Mouse (Mus musculus) neural tube, embryonic 14.5 days (tissue): ENCODE results near the gene Olfr1189. TPM values are rescaled to one million over a fixed set of nuclear protein-coding genes. Genes with fewer than 3 reads are reported as not detected.
"Not testable (repeated sequence)": the region's sequence is repeated elsewhere in the genome, so short reads cannot be mapped to it uniquely, and the experiment has no call there.

Experiments
- ATAC-seq: fragments of 200-750 bp; cut with Nextera tagmentation; 2 replicates; pipeline ENCODE4 v1.8.0; 2017; ENCODE audit warnings: low read depth, mild to moderate bottlenecking, moderate TSS enrichment, moderate library complexity
- H3K27ac ChIP-seq: fragments of 300-500 bp; sonication (generic); 2 replicates; pipeline ENCODE4 v1.5.1; 2014; ENCODE audit warnings: low read depth, mild to moderate bottlenecking, control low read depth, low read length, moderate library complexity, mixed read lengths
- H3K27me3 ChIP-seq: fragments of 300-500 bp; sonication (generic); 2 replicates; pipeline ENCODE4 v1.6.1; 2014; ENCODE audit warnings: low read length; ENCODE audit not compliant: control insufficient read depth, insufficient read depth
- H3K36me3 ChIP-seq: fragments of 300-500 bp; sonication (generic); 2 replicates; pipeline ENCODE4 v1.6.1; 2014; ENCODE audit warnings: low read length, mixed read lengths; ENCODE audit not compliant: control insufficient read depth, insufficient read depth
- H3K4me1 ChIP-seq: fragments of 300-500 bp; sonication (generic); 2 replicates; pipeline ENCODE4 v1.6.1; 2014; ENCODE audit warnings: low read length; ENCODE audit not compliant: control insufficient read depth, insufficient read depth
- H3K4me2 ChIP-seq: fragments of 300-500 bp; sonication (generic); 2 replicates; pipeline ENCODE4 v1.6.1; 2014; ENCODE audit warnings: mild to moderate bottlenecking, low read depth, low read length, control low read depth
- H3K4me3 ChIP-seq: fragments of 300-500 bp; sonication (generic); 2 replicates; pipeline ENCODE4 v1.5.1; 2014; ENCODE audit warnings: low read depth, low read length, control low read depth, mixed read lengths
- H3K9ac ChIP-seq: fragments of 300-500 bp; sonication (generic); replicated peaks from 2 replicates; pipeline ENCODE4 v1.6.1; 2014; ENCODE audit warnings: low read depth, mild to moderate bottlenecking, control low read depth, low read length, mixed read lengths
- H3K9me3 ChIP-seq: fragments of 300-500 bp; sonication (generic); 2 replicates; pipeline ENCODE4 v1.6.1; 2016; ENCODE audit warnings: low read length; ENCODE audit not compliant: control insufficient read depth
- WGBS: fragments of 180-500 bp; shearing (Covaris S2); extraction: QIAGEN DNeasy Blood & Tissue Kit; methylation state at CpG from one replicate; pipeline ENCODE4 v1.1.7; 2014; 5-methylcytosine and 5-hydroxymethylcytosine counted together
- polyA plus RNA-seq: library from polyadenylated mRNA; unstranded; fragments of >200 nt; fragmentation: Nextera tagmentation; extraction: Ambion mirVana; gene quantifications from 2 replicates; pipeline ENCODE4 v1.2.1, GENCODE M21; 2014

Gene Olfr1189
- polyA plus RNA-seq: not detected in 2 replicates

DNA sequence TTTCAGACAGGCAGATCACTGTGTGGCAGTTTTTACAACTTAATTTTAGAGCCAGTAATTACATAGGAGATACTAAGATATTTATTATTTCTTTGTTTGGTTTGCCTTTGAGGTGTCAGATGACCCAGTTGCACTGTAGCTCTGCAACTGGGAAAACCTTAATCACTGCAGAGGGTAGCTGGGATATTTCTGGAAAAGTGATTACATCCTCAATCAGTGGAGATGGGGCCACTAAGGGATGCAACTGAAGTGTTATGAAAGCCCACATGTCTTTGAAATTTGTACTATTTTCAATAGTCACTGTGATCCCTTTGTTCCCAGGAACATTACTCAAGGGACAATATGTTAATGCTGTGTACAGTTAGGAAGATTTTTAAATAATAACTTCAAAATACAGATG lies at the start of gene Olfr1189:
Gene Olfr1189 (plus strand): TSS at position 301 of the 400 bp plus-strand sequence.
- Histone ChIP-seq H3K36me3 (no peaks in the 10 kb centered on the region), H3K27me3 (no peaks in the 10 kb centered on the region), H3K9me3 (no peaks in the 10 kb centered on the region), H3K4me1 (no peaks in the 10 kb centered on the region), H3K27ac (no peak within 1 kb of the TSS), H3K4me3 (no peak within 1 kb of the TSS), H3K9ac (no peak within 1 kb of the TSS), H3K4me2 (no peak within 1 kb of the TSS)
- ATAC-seq: no peak

DNA sequence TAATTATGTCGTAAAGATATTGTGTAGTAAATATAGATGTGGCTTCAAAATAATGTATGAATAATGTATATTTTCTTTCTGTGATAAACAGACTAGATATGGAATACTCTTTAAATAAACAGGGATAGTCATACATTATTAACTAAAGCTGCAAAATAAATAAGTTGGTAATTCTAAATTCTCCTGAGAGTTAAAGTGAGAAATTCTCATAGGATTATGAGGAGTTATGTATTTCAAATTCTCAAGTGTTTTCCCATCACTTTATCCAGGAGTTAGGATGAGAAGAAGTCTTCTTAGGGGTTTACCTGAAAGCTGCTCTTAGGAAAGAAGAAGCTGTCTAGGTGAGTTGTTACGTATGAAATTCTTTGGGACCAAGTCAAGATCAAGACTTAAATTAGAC lies 29.6 kb upstream of the Olfr1189 start, which contains the start of gene Olfr1188:
Gene Olfr1188 (plus strand): TSS at position 301 of the 400 bp plus-strand sequence.
- H3K36me3 ChIP-seq: no peaks in the 10 kb centered on the region
- no peak within 1 kb of the TSS for H3K9ac ChIP-seq
- H3K27ac ChIP-seq: no peak within 1 kb of the TSS
- H3K4me3 ChIP-seq: no peak within 1 kb of the TSS
- H3K27me3 ChIP-seq: no peaks in the 10 kb centered on the region
- no peaks in the 10 kb centered on the region for H3K4me1 ChIP-seq
- H3K4me2 ChIP-seq: no peak within 1 kb of the TSS
- H3K9me3 ChIP-seq: no peaks in the 10 kb centered on the region
- ATAC-seq: no peak
- 89% methylated on average over 2 of the region's 2 CpGs for WGBS

DNA sequence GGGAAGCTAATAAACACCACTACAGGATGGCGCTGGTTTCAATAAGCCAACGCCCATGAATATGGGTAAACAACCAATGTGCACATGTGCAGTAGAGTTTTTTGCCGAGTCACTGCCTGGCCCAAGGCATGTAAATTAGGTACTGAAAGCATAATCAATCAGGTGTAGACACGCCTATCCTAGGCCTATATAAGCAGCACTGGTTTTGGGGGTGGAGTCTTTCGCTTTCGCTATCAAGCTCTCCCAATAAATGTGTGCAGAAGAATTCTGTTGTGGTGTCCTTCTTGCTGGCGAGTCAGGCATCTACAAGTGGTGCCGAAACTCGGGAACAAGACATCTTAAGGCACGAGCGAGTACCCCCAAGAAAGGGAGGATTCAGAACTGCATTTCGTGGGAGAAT lies 13.6 kb upstream of the Olfr1189 start:
- not testable (repeated sequence) for H3K9me3 ChIP-seq, H3K36me3 ChIP-seq, H3K4me1 ChIP-seq, H3K27me3 ChIP-seq, H3K4me3 ChIP-seq, H3K27ac ChIP-seq, ATAC-seq, H3K4me2 ChIP-seq, H3K9ac ChIP-seq
- WGBS: 93% methylated on average over 12 of the region's 12 CpGs

DNA sequence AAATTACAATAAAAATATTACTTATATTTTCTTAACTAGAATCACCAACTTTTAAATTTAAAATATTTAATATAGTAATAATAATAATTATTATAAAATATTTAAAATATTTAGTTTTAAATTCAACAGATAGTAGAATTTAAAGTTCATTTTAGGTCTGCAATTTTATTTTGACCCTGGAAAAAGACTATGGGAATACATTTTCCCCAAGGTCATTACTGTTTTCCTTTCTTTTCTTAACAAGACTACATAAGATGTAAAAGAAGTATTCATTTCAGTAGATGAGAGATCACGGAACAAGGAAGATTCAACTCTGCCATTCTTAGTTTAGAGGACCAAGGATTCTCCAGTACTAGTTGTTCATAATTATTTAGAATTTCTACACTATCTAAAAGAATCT lies 54.0 kb downstream of the Olfr1189 start, which contains the start of gene Olfr1191-ps1:
Gene Olfr1191-ps1 (plus strand): TSS at position 301 of the 400 bp plus-strand sequence.
- not testable (repeated sequence) for H3K4me3 ChIP-seq, H3K27ac ChIP-seq, H3K4me1 ChIP-seq, H3K4me2 ChIP-seq, H3K36me3 ChIP-seq, ATAC-seq, H3K9me3 ChIP-seq, H3K27me3 ChIP-seq, H3K9ac ChIP-seq
- 92% methylated on average over 1 of the region's 1 CpGs for WGBS

Other genes with a start within 250 kb of the Olfr1189 start
- not detected in 2 replicates for gene Olfr1176, start 249.7 kb upstream of the Olfr1189 start, polyA plus RNA-seq
- not detected in 2 replicates for gene Olfr1177-ps, start 240.0 kb upstream of the Olfr1189 start, polyA plus RNA-seq
- not detected in 2 replicates for gene Olfr1178, start 199.4 kb upstream of the Olfr1189 start, polyA plus RNA-seq
- gene Olfr1179, start 180.0 kb upstream of the Olfr1189 start, polyA plus RNA-seq: not detected in 2 replicates
- gene Olfr1180, start 167.3 kb upstream of the Olfr1189 start, polyA plus RNA-seq: not detected in 2 replicates
- not detected in 2 replicates for gene Olfr1181, start 160.3 kb upstream of the Olfr1189 start, polyA plus RNA-seq
- gene Gm13757, start 137.3 kb upstream of the Olfr1189 start, polyA plus RNA-seq: not detected in 2 replicates
- gene Olfr1183, start 131.6 kb upstream of the Olfr1189 start, polyA plus RNA-seq: not detected in 2 replicates
- gene Olfr1184, start 102.9 kb upstream of the Olfr1189 start, polyA plus RNA-seq: not detected in 2 replicates
- not detected in 2 replicates for gene Olfr1185-ps1, start 93.1 kb upstream of the Olfr1189 start, polyA plus RNA-seq
- not detected in 2 replicates for gene Olfr1186, start 67.9 kb upstream of the Olfr1189 start, polyA plus RNA-seq
- gene Olfr1188, start 29.5 kb upstream of the Olfr1189 start, polyA plus RNA-seq: not detected in 2 replicates
- gene Olfr1191-ps1, start 54.1 kb downstream of the Olfr1189 start, polyA plus RNA-seq: not detected in 2 replicates
- gene Olfr1192-ps1, start 62.1 kb downstream of the Olfr1189 start, polyA plus RNA-seq: not detected in 2 replicates
- not detected in 2 replicates for gene Olfr1193, start 89.2 kb downstream of the Olfr1189 start, polyA plus RNA-seq
- gene Olfr1195, start 102.7 kb downstream of the Olfr1189 start, polyA plus RNA-seq: not detected in 2 replicates
- gene Olfr1196, start 118.1 kb downstream of the Olfr1189 start, polyA plus RNA-seq: not detected in 2 replicates
- not detected in 2 replicates for gene Olfr1197, start 145.9 kb downstream of the Olfr1189 start, polyA plus RNA-seq
- gene Olfr1198, start 164.9 kb downstream of the Olfr1189 start, polyA plus RNA-seq: not detected in 2 replicates
- gene Olfr1199, start 174.0 kb downstream of the Olfr1189 start, polyA plus RNA-seq: not detected in 2 replicates
- gene Olfr1200, start 184.0 kb downstream of the Olfr1189 start, polyA plus RNA-seq: not detected in 2 replicates
- not detected in 2 replicates for gene Olfr1201, start 206.6 kb downstream of the Olfr1189 start, polyA plus RNA-seq
- gene Olfr1202, start 228.0 kb downstream of the Olfr1189 start, polyA plus RNA-seq: 0.05 TPM in 1 of 2 replicates, not detected in the other
- not detected in 2 replicates for gene Olfr1205, start 243.3 kb downstream of the Olfr1189 start, polyA plus RNA-seq